Mouse (Mus musculus) brain, adult 10 weeks (tissue): ENCODE results near the gene Slc5a2. TPM values are rescaled to one million over a fixed set of nuclear protein-coding genes. Genes with fewer than 3 reads are reported as not detected.

Experiments used
- polyA plus RNA-seq: library from polyadenylated mRNA; stranded (reverse); fragments of 350-450 nt; fragmentation: Illumina TruSeq; extraction: RNeasy Lipid Tissue Mini Kit (QIAGEN cat#74804); gene quantifications from one replicate; pipeline ENCODE4 v1.2.3, GENCODE M21; 2015; ENCODE audit warnings: low read depth, low replicate concordance

The Slc5a2 gene
- polyA plus RNA-seq = not detected

DNA sequence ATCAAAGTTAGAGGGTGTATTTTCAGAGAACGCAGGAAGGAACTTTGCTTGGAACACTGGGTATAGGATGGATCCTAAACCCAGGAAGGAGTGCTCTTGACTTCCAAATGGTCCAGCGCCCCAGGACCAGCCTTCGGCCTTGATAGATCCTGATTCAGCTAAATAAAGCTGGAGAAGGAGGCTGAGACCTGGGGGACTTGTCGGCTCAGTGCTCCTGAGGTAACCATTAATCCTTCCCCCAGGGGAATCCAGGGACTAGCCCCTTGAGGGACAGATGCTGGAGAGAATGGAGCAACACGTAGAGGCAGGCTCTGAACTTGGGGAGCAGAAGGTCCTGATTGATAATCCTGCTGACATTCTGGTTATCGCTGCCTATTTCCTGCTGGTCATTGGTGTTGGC is at the start of gene Slc5a2:
Gene Slc5a2 (plus strand): TSS at position 247 of the 400 bp plus-strand sequence.

DNA sequence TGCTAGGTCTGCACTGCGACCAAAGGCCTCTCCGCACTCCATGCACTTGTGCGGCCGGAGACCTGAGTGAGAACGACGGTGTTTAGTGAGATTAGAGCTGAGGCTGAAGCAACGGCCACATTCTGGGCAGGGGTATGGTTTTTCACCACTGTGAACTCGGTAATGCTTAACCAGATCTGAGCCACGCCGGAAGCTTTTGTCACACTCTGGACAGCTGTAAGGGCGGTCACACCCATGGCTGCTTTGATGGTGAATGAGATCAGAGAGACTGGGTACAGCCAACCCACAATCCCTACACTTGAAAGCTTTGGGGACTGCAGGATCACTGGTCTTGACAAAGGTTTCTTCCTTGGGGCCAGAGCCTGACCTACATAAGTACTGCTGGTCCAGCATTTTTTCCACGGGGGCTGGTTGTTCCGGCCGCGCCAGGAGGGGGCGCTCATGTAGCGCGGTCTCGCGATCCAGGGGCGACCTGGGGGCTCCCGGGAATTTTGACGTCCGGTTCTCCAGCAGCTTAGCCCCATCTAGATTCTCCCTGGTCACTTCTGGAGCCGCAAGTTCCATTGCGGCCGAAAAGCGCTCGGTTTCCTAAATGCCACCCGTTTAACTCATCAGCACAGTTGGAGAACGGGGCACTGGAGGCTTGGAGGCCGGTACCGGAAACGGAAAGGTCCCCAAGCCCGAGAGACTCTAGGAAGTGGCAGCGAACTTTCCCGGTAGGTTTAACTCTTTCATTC is 28.4 kb upstream of the Slc5a2 start, which contains the start of gene Armc5:
Gene Armc5 (plus strand): TSS at position 487 of the 737 bp plus-strand sequence.

DNA sequence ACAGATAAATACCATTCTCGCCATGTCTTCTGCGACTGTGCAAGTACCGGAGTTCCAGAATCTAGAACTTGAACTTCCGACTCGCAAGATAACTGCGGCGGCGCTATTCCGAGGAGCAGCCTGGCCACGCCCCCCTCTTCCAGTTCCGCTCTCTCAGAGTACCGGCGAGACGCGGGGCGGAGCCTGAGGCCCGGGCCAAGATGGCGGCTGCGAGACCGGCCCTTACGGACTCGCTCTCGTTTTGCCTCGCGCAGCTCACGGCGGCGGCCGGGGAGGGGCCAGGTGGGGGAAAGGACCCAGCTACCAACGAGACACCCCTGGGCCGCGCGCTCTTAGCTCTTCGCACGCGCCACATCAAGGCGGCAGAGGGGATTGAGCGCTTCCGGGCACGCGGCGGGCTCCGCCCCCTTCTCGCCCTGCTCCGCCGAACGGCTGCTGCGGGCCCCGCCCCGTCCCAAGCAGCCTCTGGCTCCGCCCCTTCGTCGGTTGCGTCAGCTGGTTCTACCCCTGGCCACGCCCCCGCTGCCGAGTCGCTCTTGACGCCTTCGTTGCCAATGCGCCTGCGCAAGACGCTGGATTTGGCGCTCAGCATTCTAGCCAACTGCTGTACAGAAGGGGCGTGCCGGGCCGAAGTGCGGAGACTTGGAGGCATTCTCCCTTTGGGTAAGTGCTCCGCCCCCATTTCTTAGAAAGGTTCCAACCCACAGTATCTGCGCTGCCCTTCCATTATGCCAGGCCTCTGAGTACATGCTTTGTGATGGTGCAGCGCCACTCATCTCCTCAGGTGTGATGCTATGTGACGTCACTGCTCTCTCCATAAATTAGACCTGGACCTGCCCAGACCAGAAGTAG is 27.3 kb upstream of the Slc5a2 start, which contains the start of gene 9130023H24Rik:
Gene 9130023H24Rik (minus strand): TSS at position 105 of the 852 bp plus-strand sequence.

DNA sequence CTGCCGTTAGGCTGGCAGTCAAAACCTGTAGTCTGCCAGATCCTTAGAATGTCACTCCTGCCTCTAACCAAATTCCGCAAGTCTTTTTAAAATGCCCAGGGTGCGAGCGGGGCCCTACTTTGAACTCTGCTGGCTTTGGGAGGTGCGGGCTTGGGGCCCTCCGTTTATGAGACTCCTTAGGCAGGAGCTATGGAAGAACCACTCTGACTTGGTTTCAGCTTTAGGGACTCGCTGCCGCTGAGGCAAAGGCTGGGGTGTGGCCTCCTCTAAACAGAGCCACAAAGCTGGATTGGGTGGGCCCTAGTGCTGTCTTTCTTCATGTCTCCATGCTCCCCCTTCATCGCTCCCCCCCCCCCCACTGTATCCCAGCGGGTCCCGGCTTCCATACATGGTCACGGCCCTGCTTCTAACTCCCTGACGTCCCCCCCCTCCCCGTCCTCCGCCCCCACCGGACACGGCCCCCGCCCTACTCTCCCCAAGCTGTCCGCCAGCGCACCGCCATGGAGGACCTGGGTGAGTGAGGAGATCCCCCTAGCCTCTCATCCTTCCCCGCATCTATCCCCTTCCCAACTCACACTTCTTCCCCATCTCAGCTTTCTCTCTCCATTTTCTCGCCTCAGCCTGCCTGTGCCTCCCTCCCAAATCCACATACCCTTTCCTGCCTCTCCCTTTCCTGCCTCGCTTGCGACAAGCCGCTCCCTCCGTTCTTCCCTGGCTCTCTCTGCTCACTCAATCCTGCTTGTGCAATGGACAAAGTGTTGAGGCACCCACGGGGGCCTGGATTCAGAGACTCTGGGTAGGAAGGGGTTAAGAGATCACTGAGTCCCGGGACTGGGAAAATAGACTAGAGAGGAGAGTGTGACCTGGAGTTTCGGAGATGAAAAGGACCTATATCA is 18.7 kb upstream of the Slc5a2 start, which contains the start of gene Tgfb1i1:
Gene Tgfb1i1 (plus strand): TSS at position 317 of the 896 bp plus-strand sequence.

DNA sequence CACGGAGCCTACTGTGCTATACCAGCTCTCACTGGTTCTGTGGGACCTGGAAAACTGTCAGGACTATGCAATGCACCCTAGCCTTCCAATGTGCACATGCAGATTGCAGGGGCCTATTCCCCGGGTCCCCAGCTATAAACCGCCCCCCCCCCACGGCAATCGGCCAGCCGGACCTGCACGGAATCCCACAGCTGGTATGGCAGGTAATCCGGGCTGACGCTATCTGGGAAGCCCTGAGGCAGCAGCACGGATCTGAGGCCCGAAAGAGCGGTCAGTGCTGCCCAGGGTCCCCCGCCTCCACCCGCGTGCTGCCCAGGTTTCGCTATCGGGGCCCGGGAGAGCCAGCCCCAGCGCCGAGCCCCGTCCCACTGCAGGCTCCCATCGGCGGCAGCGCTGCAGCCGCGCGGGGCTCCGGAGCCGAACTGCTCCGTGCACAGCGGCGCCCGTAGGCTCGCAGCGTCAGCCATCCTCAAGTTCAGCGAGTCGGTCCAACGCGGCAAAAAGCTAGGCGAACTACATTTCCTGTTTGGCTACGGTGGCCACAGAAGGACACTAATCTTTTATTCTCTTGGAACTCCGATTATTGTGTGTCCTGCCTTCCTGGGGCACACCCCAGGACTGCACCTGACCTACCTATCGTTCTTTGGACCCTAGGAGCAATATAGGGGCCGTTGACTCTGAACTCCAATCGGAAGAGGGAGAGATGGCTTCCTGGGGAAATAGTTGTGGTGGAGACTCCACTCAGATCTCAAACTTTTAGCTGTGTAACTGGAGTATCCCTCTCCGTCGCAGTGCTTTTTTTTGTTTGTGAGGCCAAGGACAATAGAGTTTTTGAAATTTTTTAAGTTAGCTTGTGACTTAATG is 32.4 kb downstream of the Slc5a2 start, which contains the start of gene BC017158:
Gene BC017158 (minus strand): TSS at position 554 of the 864 bp plus-strand sequence.

Other genes with a start within 250 kb of the Slc5a2 start
- 11.5 TPM for gene Itgam, start 203.0 kb upstream of the Slc5a2 start, polyA plus RNA-seq
- not detected for gene Gm49368, start 203.0 kb upstream of the Slc5a2 start, polyA plus RNA-seq
- gene Itgax, start 136.1 kb upstream of the Slc5a2 start, polyA plus RNA-seq = not detected
- gene Itgad, start 111.3 kb upstream of the Slc5a2 start, polyA plus RNA-seq = 1.2 TPM
- 21.9 TPM for gene Cox6a2, start 59.3 kb upstream of the Slc5a2 start, polyA plus RNA-seq
- 7.4 TPM for gene Armc5, start 28.3 kb upstream of the Slc5a2 start, polyA plus RNA-seq
- 2.5 TPM for gene 9130023H24Rik, start 27.6 kb upstream of the Slc5a2 start, polyA plus RNA-seq
- gene Tgfb1i1, start 18.8 kb upstream of the Slc5a2 start, polyA plus RNA-seq = 11.5 TPM
- gene BC017158, start 32.5 kb downstream of the Slc5a2 start, polyA plus RNA-seq = 17.9 TPM
- 102 TPM for gene Rgs10, start 153.1 kb downstream of the Slc5a2 start, polyA plus RNA-seq
- gene Tial1, start 196.1 kb downstream of the Slc5a2 start, polyA plus RNA-seq = 115 TPM